Mouse (Mus musculus) myocyte (in vitro differentiated cells): Measurements from ENCODE around the gene Mindy4.

Experiments
- MYOD1 ChIP-seq, 3 experiments: IDR thresholded peaks; one replicate each; pipeline ENCODE4 v1.6.1; 2011; ENCODE audit warnings: control low read depth in 2 of 3, low read depth in 2 of 3, mild to moderate bottlenecking in 2 of 3, moderate library complexity in 1 of 3; ENCODE audit not compliant: insufficient read length in 2 of 3, control insufficient read depth in 1 of 3
- POLR2A ChIP-seq: IDR thresholded peaks from one replicate; pipeline ENCODE4 v1.6.1; 2011; ENCODE audit warnings: low read depth, mild to moderate bottlenecking, control low read depth, moderate library complexity; ENCODE audit not compliant: insufficient read length
- REST ChIP-seq: IDR thresholded peaks from one replicate; pipeline ENCODE4 v1.6.1; 2011; ENCODE audit warnings: mild to moderate bottlenecking, control low read depth, moderate library complexity; ENCODE audit not compliant: insufficient read depth, insufficient read length
- TCF12 ChIP-seq: IDR thresholded peaks from one replicate; pipeline ENCODE4 v1.6.1; 2011; ENCODE audit warnings: mild to moderate bottlenecking, control low read depth; ENCODE audit not compliant: poor library complexity, insufficient read depth, severe bottlenecking

DNA sequence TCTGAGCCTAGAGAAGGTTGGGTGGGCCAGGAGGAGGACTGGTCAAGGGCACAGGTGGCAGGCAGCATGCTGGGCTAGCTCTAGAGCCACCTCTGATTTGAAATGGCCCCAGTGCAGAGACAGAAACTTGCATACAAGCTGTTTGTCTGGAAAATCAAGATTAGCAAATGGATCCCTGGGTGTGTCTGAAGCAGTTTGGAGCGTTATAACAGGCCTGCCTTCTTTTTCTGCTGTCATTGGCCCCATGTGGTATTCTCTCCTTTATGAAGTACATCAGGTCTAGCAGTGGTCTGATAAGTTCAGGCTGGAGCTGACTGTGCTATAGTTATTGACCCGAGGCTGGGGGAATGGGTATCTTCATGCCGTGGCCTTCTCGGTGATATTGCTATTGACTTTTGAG lies 110.7 kb downstream of the Mindy4 start:
- TF ChIP-seq TCF12 (no peak), POLR2A (no peak), REST (no peak), MYOD1 (IDR thresholded peaks at IDR 0.05; ENCODE audit: control insufficient read depth in 1 of 3, insufficient read length in 2 of 3, low read depth in 2 of 3) (no peak)
